Mouse (Mus musculus) midbrain, embryonic 14.5 days (tissue): ENCODE measurements around the gene Gnai3. TPM values are rescaled to one million over a fixed set of nuclear protein-coding genes. Genes with fewer than 3 reads are reported as not detected.
A peak's percentile ranks its signal among the peaks of the same experiment; 100 is the strongest.

ENCODE experiments used
- ATAC-seq: fragments of 200-750 bp; cut with Nextera tagmentation; 2 replicates; pipeline ENCODE4 v1.8.0; 2017; ENCODE audit warnings: moderate number of reproducible peaks, moderate library complexity; ENCODE audit not compliant: low FRiP score, low TSS enrichment
- DNase-seq: peaks from one replicate; pipeline ENCODE4 v3.0.0-alpha.2; 2015
- H3K27ac ChIP-seq: fragments of 300-500 bp; sonication (generic); replicated peaks from 2 replicates; pipeline ENCODE4 v1.5.1; 2014; ENCODE audit warnings: mild to moderate bottlenecking, low read depth, low read length, moderate library complexity
- H3K27me3 ChIP-seq: fragments of 300-500 bp; sonication (generic); 2 replicates; pipeline ENCODE4 v1.6.1; 2014; ENCODE audit warnings: low read length, control low read depth, mixed read lengths; ENCODE audit not compliant: control insufficient read depth, insufficient read depth
- H3K36me3 ChIP-seq: fragments of 300-500 bp; sonication (generic); 2 replicates; pipeline ENCODE4 v1.6.1; 2014; ENCODE audit warnings: low read length, control low read depth; ENCODE audit not compliant: control insufficient read depth, insufficient read depth
- H3K4me1 ChIP-seq: fragments of 300-500 bp; sonication (generic); 2 replicates; pipeline ENCODE4 v1.6.1; 2014; ENCODE audit warnings: mild to moderate bottlenecking, antibody characterized with exemption, low read length, control low read depth; ENCODE audit not compliant: control insufficient read depth, insufficient read depth
- H3K4me2 ChIP-seq: fragments of 300-500 bp; sonication (generic); 2 replicates; pipeline ENCODE4 v1.6.1; 2014; ENCODE audit warnings: mild to moderate bottlenecking, low read length, moderate library complexity
- H3K4me3 ChIP-seq: fragments of 300-500 bp; sonication (generic); replicated peaks from 2 replicates; pipeline ENCODE4 v1.5.1; 2014; ENCODE audit warnings: low read depth, low read length
- H3K9ac ChIP-seq: fragments of 300-500 bp; sonication (generic); replicated peaks from 2 replicates; pipeline ENCODE4 v1.6.1; 2014; ENCODE audit warnings: mild to moderate bottlenecking, low read length, moderate library complexity
- H3K9me3 ChIP-seq: fragments of 300-500 bp; sonication (generic); 2 replicates; pipeline ENCODE4 v1.6.1; 2016; ENCODE audit warnings: low read length, control low read depth, mixed read lengths; ENCODE audit not compliant: control insufficient read depth
- WGBS: fragments of 180-500 bp; shearing (Covaris S2); extraction: QIAGEN DNeasy Blood & Tissue Kit; methylation state at CpG from one replicate; pipeline ENCODE4 v1.1.7; 2014; 5-methylcytosine and 5-hydroxymethylcytosine counted together
- polyA plus RNA-seq: library from polyadenylated mRNA; unstranded; fragments of >200 nt; fragmentation: Nextera tagmentation; extraction: Ambion mirVana; gene quantifications from 2 replicates; pipeline ENCODE4 v1.2.1, GENCODE M21; 2014

The Gnai3 gene
- polyA plus RNA-seq, 1 experiment from 2014 or later: 150 TPM

- no peaks in the 10 kb centered on the region for H3K27me3 ChIP-seq
- H3K4me3 ChIP-seq: no peak overlapping the region
- DNase-seq: peak; percentile 50
- H3K36me3 ChIP-seq: peaks cover 41% of the 10 kb centered on the region
- H3K9me3 ChIP-seq: no peaks in the 10 kb centered on the region
- H3K9ac ChIP-seq: no peak overlapping the region
- 60% methylated on average over 10 of the region's 10 CpGs for WGBS
- no peaks in the 10 kb centered on the region for H3K4me1 ChIP-seq
- ATAC-seq: no peak
- H3K27ac ChIP-seq: no peak overlapping the region; the same call in 1 of the 2 replicates
- H3K4me2 ChIP-seq: no peak overlapping the region
Observed at GRCm38 (mm10) chr3:108072983-108073569, 72.9 kb downstream of the Gnai3 start.

- WGBS: 70% methylated on average over 10 of the region's 10 CpGs
- no peaks in the 10 kb centered on the region for H3K9me3 ChIP-seq
- H3K4me3 ChIP-seq: no peak overlapping the region
- no peak overlapping the region for H3K4me2 ChIP-seq
- no peak overlapping the region for H3K27ac ChIP-seq
- no peaks in the 10 kb centered on the region for H3K4me1 ChIP-seq
- H3K27me3 ChIP-seq: no peaks in the 10 kb centered on the region
- ATAC-seq (no peak), DNase-seq (peak; percentile 64)
- no peak overlapping the region for H3K9ac ChIP-seq
- peaks cover 16% of the 10 kb centered on the region for H3K36me3 ChIP-seq
Observed at GRCm38 (mm10) chr3:108070295-108071293, 75.4 kb downstream of the Gnai3 start.

GRCm38 (mm10) chr3:108069231-108069870, 76.6 kb downstream of the Gnai3 start:
- Histone ChIP-seq H3K9ac (no peak overlapping the region), H3K4me3 (no peak overlapping the region), H3K4me2 (no peak overlapping the region), H3K27me3 (no peaks in the 10 kb centered on the region), H3K36me3 (peaks cover 3% of the 10 kb centered on the region), H3K27ac (no peak overlapping the region), H3K9me3 (no peaks in the 10 kb centered on the region), H3K4me1 (no peaks in the 10 kb centered on the region)
- no peak for ATAC-seq
- 79% methylated on average over 13 of the region's 13 CpGs for WGBS
- no peak for DNase-seq

- DNase-seq: no peak
- Histone ChIP-seq H3K27ac (no peak overlapping the region), H3K27me3 (no peaks in the 10 kb centered on the region), H3K9me3 (no peaks in the 10 kb centered on the region), H3K36me3 (no peaks in the 10 kb centered on the region; the same call in 1 of the 2 replicates), H3K4me3 (no peak overlapping the region), H3K9ac (no peak overlapping the region), H3K4me2 (no peak overlapping the region), H3K4me1 (no peaks in the 10 kb centered on the region)
- ATAC-seq: no peak
- 42% methylated on average over 1 of the region's 1 CpGs for whole genome bisulfite sequencing
Observed at GRCm38 (mm10) chr3:108068826-108069225, 77.1 kb downstream of the Gnai3 start.

GRCm38 (mm10) chr3:108067370-108067934, 78.5 kb downstream of the Gnai3 start:
- H3K9ac ChIP-seq: no peak overlapping the region
- H3K4me1 ChIP-seq: no peaks in the 10 kb centered on the region
- H3K27me3 ChIP-seq: no peaks in the 10 kb centered on the region
- ATAC-seq (no peak), DNase-seq (no peak)
- no peak overlapping the region for H3K4me2 ChIP-seq
- no peak overlapping the region for H3K4me3 ChIP-seq
- no peak overlapping the region for H3K27ac ChIP-seq
- H3K36me3 ChIP-seq: no peaks in the 10 kb centered on the region; the same call in 1 of the 2 replicates
- no peaks in the 10 kb centered on the region for H3K9me3 ChIP-seq
- WGBS: 70% methylated on average over 6 of the region's 6 CpGs

GRCm38 (mm10) chr3:108065551-108065950, 80.4 kb downstream of the Gnai3 start:
- Histone ChIP-seq H3K9me3 (no peaks in the 10 kb centered on the region), H3K27me3 (no peaks in the 10 kb centered on the region), H3K4me2 (no peak overlapping the region), H3K36me3 (no peaks in the 10 kb centered on the region), H3K9ac (no peak overlapping the region), H3K27ac (no peak overlapping the region), H3K4me3 (no peak overlapping the region), H3K4me1 (no peaks in the 10 kb centered on the region)
- no peak for DNase-seq
- 82% methylated on average over 9 of the region's 9 CpGs for WGBS
- ATAC-seq: no peak

GRCm38 (mm10) chr3:108064672-108065071, 81.3 kb downstream of the Gnai3 start:
- Histone ChIP-seq H3K36me3 (no peaks in the 10 kb centered on the region), H3K27me3 (no peaks in the 10 kb centered on the region), H3K27ac (no peak overlapping the region), H3K9me3 (no peaks in the 10 kb centered on the region), H3K4me2 (no peak overlapping the region), H3K4me1 (no peaks in the 10 kb centered on the region), H3K4me3 (no peak overlapping the region), H3K9ac (no peak overlapping the region)
- WGBS: 78% methylated on average over 4 of the region's 4 CpGs
- ATAC-seq (no peak), DNase-seq (no peak)

GRCm38 (mm10) chr3:108062648-108063047, 83.3 kb downstream of the Gnai3 start:
- no peaks in the 10 kb centered on the region for H3K27me3 ChIP-seq
- ATAC-seq (no peak), DNase-seq (no peak)
- no peak overlapping the region for H3K9ac ChIP-seq
- WGBS: 86% methylated on average over 8 of the region's 8 CpGs
- H3K27ac ChIP-seq: no peak overlapping the region
- no peak overlapping the region for H3K4me2 ChIP-seq
- no peaks in the 10 kb centered on the region for H3K36me3 ChIP-seq
- H3K4me3 ChIP-seq: no peak overlapping the region
- no peaks in the 10 kb centered on the region for H3K9me3 ChIP-seq
- no peaks in the 10 kb centered on the region for H3K4me1 ChIP-seq
